Mouse (Mus musculus) layer of hippocampus, postnatal 10 days (tissue): Measurements from ENCODE around the gene Zfp664. TPM values are rescaled to one million over a fixed set of nuclear protein-coding genes. Genes with fewer than 3 reads are reported as not detected.

ENCODE experiments used
- DNase-seq, 2 experiments: peaks; one replicate each; pipeline ENCODE4 v3.0.0; 2021; ENCODE audit warnings: low spot score in 2 of 2
- total RNA-seq, 2 experiments: library from RNA; stranded (reverse); gene quantifications; 2 replicates each; pipeline ENCODE4 v1.2.3; 2021

Zfp664 gene
- total RNA-seq, 2 experiments from 2014 or later = 52.3 to 52.6 TPM

DNA sequence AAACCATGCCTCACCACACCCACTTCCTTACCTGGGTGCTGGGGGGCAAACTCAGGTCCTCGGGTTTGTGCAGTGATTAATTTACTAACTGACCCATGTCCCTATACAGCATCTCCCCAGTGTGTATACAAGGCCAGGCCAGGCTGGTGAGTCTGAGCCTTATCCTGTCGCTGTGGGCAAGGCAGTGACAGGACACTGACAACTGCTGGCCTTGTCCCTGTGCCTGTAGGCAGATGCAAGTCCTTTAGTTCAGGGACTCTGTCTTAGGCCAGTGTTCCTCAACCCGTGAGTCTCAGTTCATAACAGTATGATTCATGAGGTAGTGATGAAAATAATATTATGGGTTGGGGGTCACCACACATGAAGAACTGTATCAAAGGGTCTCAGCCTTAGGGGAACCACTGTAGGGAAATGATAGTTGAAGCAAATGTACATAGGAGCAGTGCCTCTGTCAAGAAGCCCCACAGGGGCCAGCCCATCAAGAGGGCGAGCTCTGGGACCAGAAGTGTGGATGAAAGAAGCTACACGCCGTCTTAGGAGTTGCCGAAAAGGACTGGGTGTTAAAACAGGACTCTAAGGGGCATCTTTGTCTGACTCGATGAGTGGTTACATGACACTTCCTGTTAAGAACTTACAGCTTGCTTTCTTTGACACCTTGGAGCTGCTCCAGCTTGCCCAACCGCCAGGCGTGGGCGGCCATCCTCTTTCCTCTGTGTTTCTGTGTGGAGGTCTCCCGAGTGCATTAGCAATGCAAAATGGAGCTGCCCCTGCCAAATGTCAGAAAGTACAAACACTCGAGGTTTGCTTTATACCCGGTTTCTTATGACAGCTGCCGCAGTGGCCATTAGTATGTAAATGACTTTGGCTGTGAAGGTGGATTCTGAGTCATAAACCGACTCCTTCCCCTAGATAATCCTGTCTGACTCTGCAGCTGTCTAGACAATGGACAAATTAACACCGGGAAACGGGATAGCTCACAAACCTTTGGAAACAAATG lies 60.2 kb downstream of the Zfp664 start:
- peak in 1 of 2 experiments; percentile 41 for DNase-seq

DNA sequence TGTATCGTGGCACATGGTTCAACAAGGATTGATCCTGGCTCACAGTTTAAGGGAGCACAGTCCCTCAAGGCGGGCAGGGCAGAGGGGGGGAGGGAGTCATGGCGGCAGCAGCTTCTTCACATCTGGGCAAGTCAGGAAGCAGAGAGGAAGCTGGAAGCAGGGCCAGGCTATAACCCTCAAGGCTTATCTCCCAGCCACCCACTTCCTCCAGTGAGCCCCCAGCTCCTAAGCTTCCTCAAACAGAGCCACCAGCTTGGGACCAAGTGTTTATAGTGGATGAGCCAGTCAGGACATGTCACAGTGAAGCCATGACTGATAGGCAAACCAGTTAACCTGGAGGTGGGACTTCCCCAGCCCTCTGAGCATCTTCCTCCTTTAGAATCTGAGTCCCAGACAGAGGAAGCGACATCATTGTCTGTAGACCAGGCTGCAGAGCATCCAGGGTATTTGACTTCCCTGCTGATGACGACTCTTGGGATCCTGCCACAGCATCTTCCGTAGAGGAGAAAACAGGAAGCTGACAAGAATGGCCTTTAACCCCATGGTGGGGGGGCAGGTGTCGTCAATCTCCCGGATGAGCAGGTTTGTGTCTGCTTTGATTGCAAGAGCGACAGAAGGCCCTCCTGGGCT lies 67.0 kb downstream of the Zfp664 start:
- DNase-seq = no peak

DNA sequence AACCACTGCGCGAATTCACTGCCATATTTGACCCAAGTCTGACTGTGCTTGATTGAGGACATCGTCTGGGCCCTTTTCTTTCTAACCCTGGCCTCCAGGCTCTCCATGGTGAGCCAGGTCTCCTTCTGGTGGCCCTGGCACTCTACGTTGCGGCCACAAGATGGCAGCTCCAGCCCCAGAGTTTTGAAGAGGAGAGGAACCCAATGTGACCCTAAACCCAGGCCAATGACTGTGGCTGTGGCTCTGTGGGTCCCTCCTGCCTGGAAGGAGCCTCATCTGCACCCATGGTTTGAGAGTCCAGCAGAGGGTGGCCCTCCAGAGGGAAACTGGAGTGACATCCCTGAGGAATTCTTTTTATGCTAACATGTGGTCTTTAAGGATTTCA lies 67.6 kb downstream of the Zfp664 start:
- DNase-seq = peak; percentile 43 to 64

DNA sequence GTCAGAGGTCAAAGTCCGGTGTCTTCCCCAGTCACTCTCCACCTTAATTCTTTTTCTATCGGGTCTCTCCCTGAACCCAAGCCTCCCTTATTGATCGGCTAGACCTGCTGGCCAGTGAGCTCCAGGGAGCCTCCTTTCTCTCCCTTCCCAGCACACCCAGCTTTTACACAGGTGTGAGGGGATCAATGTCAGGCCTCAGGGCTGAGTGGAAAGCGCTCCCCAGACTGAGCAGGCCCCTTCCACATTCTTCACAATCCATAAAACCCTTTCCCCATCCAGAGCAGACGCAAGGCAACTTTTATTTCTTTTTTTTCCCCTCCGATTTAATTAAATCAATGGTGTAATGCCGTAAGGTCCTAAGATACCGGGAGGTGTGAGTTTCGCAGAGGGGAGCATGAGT lies 68.1 kb downstream of the Zfp664 start:
- no peak for DNase-seq

DNA sequence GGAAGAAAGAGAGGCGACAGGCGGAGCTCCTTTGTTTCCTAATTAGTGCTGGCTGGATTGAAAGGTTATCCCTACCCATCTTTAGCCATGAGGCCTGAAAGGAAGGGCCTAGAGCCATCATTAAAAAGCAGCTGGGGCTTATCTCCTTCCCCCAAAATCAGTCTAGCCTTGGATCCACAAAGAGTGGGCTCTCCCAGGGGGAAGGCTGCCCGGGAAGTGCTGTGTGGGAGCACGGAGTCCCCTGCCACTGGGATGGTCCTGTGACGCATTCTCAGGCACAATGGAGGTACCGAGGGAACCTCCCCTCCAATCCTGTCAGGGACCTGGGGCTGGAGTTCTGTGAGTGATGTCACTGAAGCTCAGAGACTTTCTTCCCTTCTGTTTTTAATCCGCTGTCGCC lies 68.6 kb downstream of the Zfp664 start:
- no peak for DNase-seq

DNA sequence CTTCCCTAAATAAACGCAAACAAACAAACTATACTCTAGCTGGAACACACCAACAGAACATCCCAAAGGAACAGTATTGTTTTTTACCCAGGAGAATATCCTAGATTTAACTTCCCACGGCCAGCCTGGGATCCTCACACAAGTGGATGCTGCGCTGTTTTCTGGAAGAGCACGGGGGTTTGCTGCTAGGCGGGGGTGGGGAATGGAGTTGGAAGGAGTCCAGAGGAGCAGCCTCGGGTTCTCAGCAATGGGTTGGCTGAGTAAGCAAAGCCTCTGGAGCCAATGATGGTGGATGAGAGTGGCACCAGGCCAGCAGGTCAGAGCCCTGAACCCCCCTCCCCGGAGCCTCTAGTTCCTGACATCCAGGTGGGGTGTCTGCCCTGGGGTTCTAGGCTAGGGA lies 72.1 kb downstream of the Zfp664 start:
- DNase-seq = no peak

DNA sequence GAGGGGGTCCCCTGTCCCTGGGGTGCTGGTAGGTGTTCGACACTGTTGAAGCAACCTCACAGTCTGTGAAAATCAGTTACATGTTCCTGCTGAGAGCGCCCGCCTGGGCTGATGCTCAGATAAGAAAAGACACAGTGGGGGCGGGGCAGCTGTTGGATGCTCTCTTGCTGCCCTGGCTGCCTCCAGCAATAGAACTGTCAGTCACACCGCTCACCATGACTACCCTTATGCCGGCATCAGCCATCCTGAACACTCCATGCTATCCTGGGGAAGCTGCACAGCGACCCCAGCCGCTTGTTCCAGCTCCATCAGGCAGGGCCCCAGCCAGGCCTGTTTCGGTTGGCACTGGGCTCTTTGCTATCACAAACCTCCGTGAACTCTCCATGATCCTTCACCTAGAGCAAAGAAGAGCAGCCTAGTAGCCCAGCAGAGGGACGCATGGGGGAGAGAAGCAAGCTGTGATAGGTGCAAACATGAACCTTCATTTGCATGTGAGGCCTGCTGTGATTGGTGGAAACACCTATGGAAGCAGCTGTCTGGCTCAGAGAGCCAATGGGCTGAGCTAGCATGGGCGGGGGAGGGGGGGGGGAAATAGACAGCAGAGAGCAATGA lies 80.8 kb downstream of the Zfp664 start:
- DNase-seq = peak in 1 of 2 experiments; percentile 52

DNA sequence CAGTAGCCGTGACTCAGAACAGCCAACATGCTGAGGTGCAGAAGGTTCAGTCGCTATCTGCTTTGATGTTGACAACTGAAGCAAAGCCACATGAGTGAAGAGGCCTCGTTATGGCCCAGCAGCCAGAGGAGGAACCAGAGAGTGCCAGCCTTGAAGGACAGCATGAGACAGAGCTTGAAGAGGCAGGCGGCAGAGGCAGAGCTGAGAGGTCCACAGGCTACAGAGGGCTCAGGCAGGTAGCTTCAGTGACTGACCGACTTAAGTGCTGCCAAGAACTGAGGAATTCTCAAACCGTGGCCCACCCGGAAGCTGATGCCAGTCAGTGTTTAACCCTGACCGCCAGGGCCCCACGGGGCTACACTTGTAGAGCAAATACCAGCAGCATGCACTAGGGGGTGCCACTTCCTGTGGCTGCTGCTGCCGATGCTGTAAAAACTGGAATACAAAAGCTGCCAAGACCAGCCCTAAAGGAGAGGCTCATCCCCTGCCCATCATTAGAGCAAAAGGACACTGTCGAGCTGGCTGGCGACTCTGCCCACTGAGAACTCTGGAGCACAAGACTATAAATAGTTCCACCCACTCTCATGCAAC lies 81.4 kb downstream of the Zfp664 start:
- DNase-seq = peak; percentile 72 to 74

DNA sequence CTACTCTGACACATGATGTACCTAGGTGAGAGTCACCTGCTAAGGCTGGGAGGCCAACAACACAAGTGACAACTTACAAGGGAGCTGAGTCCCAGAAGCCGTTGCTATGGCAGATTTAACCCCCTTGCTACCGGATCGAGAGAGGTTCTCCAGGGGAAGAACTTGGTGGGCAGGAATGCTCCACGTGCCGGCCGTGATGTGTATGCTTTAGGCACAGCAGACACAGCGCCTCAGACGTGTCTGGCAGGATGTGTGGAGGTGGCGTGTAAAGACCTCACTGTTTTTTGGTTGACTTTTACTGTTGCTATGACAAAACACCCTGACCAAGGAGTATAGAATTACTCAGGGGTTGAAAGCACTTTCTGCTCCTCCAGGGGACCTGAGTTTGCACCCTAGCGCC lies 81.9 kb downstream of the Zfp664 start:
- DNase-seq = no peak

DNA sequence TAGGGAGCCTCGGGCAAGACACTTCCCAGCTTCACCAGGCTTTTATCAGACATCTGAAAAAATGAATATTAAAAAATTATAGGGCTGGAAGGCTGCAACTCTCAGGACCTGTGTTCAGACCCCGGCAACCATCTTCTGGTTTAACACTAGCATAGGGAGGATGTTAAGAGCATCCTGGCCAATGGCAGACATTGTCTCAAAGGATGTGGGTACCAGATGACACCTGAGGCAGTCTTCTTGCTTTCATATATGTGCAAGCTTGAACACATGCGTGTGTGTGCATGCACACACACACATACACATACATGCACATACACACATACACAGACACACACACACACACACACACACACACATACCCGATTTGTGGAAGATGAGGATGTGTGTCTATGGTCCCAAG lies 82.6 kb downstream of the Zfp664 start:
- no peak for DNase-seq

DNA sequence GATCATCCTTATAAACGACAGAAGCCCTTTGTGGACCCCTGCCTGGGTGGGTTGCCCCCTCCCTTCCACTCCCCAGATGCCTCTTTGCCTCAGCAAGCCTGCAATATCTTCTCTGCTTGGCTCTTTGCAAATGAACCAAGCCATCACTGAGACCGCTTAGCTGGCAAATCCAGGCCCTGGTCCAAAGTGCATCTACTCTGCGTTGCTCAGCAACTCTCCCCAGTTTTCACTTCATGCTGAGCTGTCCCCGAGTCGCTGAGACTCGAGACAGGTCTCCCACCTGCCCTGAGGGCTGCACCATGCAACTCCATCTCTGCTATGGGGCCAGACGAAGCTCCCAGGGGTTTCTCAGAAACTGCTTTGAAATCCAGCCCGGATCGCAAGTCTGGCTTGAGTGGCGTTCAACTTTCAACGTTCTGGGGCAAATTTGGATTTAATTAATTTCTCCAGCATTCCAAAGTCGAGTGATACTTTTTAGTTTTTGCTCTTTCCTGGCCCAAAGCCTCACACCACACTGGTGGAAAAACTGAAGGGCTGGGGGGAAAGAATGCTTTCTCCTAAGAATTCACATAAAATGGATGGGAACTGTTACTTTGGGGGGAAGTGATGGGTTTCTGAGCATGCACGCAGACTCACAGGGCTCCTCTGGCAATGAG lies 88.3 kb downstream of the Zfp664 start:
- no peak for DNase-seq

DNA sequence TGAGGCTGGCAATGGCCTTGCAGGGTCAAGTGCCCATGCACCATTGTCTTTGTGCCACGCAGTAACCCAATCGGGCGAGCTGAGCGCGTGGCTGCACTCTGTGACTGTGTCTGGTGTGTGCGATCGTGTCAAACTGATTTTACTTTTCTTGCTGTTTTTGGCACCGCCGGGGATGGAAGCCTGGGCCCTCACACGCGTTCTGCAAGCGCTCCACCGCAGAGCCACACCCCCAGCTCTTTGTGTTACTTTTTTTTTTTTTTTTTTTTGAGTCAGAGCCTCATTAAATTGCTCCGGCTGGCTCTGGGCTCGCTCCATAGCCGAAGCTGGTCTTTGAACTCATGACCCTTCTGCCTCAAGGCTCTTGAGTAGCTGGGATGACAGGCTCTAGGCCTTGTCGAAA lies 88.8 kb downstream of the Zfp664 start:
- no peak for DNase-seq

Other genes starting within 250 kb of the Zfp664 start
- gene Atp6v0a2, start 234.1 kb upstream of the Zfp664 start, total RNA-seq = 10 to 100 TPM; 46.7 to 51.6 TPM
- gene Dnah10, start 137.6 kb upstream of the Zfp664 start, total RNA-seq = under 1 TPM; 0.54 to 0.78 TPM
- gene Ccdc92, start 267 bp upstream of the Zfp664 start, total RNA-seq = 10 to 100 TPM; 40.9 to 45.2 TPM
- gene Rflna, start 140.5 kb downstream of the Zfp664 start, total RNA-seq = 1 to 10 TPM; 1.5 to 1.7 TPM